Comparison of ENCODE assay signal across 12 mouse cellular contexts in genomic region chr2:152887230-152887629, GRCm38 (mm10). TPM values are rescaled to one million over a fixed set of nuclear protein-coding genes. Genes with fewer than 3 reads are reported as not detected.
"Had no signal": no experiment of that assay in that cellular context is flagged by ENCODE, and none has a peak within 500 bp of the region (broad histone marks: within the 10 kb centered on the region; RNA-seq: fewer than 3 reads in every experiment).

No protein-coding gene starts in this region.

- ATAC-seq: intestine, embryonic 15.5 days; liver, embryonic 12.5 days; midbrain, embryonic 16.5 days had no signal

- H3K4me1 ChIP-seq: intestine, embryonic 15.5 days; liver, embryonic 12.5 days; lung, embryonic 15.5 days; neural tube, embryonic 13.5 days had no signal

- H3K9me3 ChIP-seq: intestine, embryonic 15.5 days; liver, embryonic 12.5 days; lung, embryonic 15.5 days; neural tube, embryonic 13.5 days had no signal

- H3K4me2 ChIP-seq: intestine, embryonic 15.5 days; liver, embryonic 12.5 days; lung, embryonic 15.5 days; midbrain, embryonic 11.5 days; neural tube, embryonic 13.5 days had no signal

- H3K4me3 ChIP-seq: intestine, embryonic 15.5 days; layer of hippocampus, adult 2 months; liver, embryonic 12.5 days; lung, embryonic 15.5 days; neural tube, embryonic 13.5 days had no signal

- H3K27ac ChIP-seq: intestine, embryonic 15.5 days; layer of hippocampus, adult 2 months; liver, embryonic 12.5 days; lung, embryonic 15.5 days; neural tube, embryonic 13.5 days had no signal

- H3K27me3 ChIP-seq: intestine, embryonic 15.5 days; liver, embryonic 12.5 days; lung, embryonic 15.5 days; neural tube, embryonic 13.5 days had no signal

- DNase-seq: kidney, adult 8-10 months; kidney, postnatal 25 days; lung, postnatal 36 days; retina, postnatal 1 day; thymus, postnatal 4 days had no signal

- H3K9ac ChIP-seq: intestine, embryonic 15.5 days; liver, embryonic 12.5 days; lung, embryonic 15.5 days; neural tube, embryonic 13.5 days had no signal

RNA-seq across cellular contexts. Expression of gene Mylk2, which starts 23.9 kb away (rescaled TPM):
- polyA plus RNA-seq: liver, embryonic 12.5 days; midbrain, embryonic 11.5 days; neural tube, embryonic 13.5 days had no signal

RNA-seq across cellular contexts. Expression of gene Foxs1, which starts 45.8 kb away (rescaled TPM):
- polyA plus RNA-seq: liver, embryonic 12.5 days had no signal
